Mouse (Mus musculus) neutrophil, adult 5-6 weeks (primary cell): ENCODE results near the gene Zfp385a. TPM values are rescaled to one million over a fixed set of nuclear protein-coding genes. Genes with fewer than 3 reads are reported as not detected.

Source experiments
- ATAC-seq: fragments of 151-379, 151-347 bp; 2 replicates; pipeline ENCODE4 v1.8.0; 2017; ENCODE audit warnings: mild to moderate bottlenecking, moderate TSS enrichment; ENCODE audit not compliant: insufficient number of reproducible peaks, poor library complexity, low FRiP score, severe bottlenecking; ENCODE audit errors: extremely low read depth
- total RNA-seq: library from RNA; stranded (forward); fragments of 200-1000 nt; gene quantifications from 2 replicates; pipeline ENCODE4 v1.2.3, GENCODE M21; 2017

The Zfp385a gene
- total RNA-seq, 1 experiment from 2014 or later, result 1.9 TPM

- no peak for ATAC-seq
Observed at GRCm38 (mm10) chr15:103365471-103366375, 25.8 kb upstream of the Zfp385a start.

- ATAC-seq, result no peak
Observed at GRCm38 (mm10) chr15:103364761-103365160, 24.9 kb upstream of the Zfp385a start.

- ATAC-seq, result no peak
Observed at GRCm38 (mm10) chr15:103363809-103364208, 23.9 kb upstream of the Zfp385a start.

GRCm38 (mm10) chr15:103362950-103363349, 23.1 kb upstream of the Zfp385a start:
- no peak for ATAC-seq

GRCm38 (mm10) chr15:103362333-103362732, 22.4 kb upstream of the Zfp385a start:
- no peak for ATAC-seq

GRCm38 (mm10) chr15:103361269-103361668, 21.4 kb upstream of the Zfp385a start:
- peak; percentile 62 for ATAC-seq

- ATAC-seq, result no peak
Observed at GRCm38 (mm10) chr15:103359869-103360602, 20.1 kb upstream of the Zfp385a start.

- ATAC-seq, result no peak
Observed at GRCm38 (mm10) chr15:103359122-103359510, 19.2 kb upstream of the Zfp385a start.

- ATAC-seq, result no peak
Observed at GRCm38 (mm10) chr15:103358278-103359121, 18.6 kb upstream of the Zfp385a start.

GRCm38 (mm10) chr15:103357817-103358216, 17.9 kb upstream of the Zfp385a start:
- no peak for ATAC-seq

- no peak for ATAC-seq
Observed at GRCm38 (mm10) chr15:103356130-103356529, 16.2 kb upstream of the Zfp385a start.

GRCm38 (mm10) chr15:103355420-103355819, 15.5 kb upstream of the Zfp385a start:
- no peak for ATAC-seq

GRCm38 (mm10) chr15:103354690-103355089, 14.8 kb upstream of the Zfp385a start:
- no peak for ATAC-seq

- no peak for ATAC-seq
Observed at GRCm38 (mm10) chr15:103353511-103354256, 13.8 kb upstream of the Zfp385a start.

- peak; percentile 72 for ATAC-seq
Observed at GRCm38 (mm10) chr15:103352856-103353255, 13.0 kb upstream of the Zfp385a start.

- peak; percentile 85 for ATAC-seq
Observed at GRCm38 (mm10) chr15:103347275-103347684, 7.4 kb upstream of the Zfp385a start.

GRCm38 (mm10) chr15:103345789-103346188, 5.9 kb upstream of the Zfp385a start:
- no peak for ATAC-seq

- ATAC-seq, result no peak
Observed at GRCm38 (mm10) chr15:103343556-103343955, 3.7 kb upstream of the Zfp385a start.
